Mouse (Mus musculus) lung, embryonic 14.5 days (tissue): ENCODE data around the gene Kng1. TPM values are rescaled to one million over a fixed set of nuclear protein-coding genes. Genes with fewer than 3 reads are reported as not detected.
A peak's percentile ranks its signal among the peaks of the same experiment; 100 is the strongest.
"Not testable (repeated sequence)": the region's sequence is repeated elsewhere in the genome, so short reads cannot be mapped to it uniquely, and the experiment has no call there.

Experiments
- ATAC-seq: fragments of 200-750 bp; cut with Nextera tagmentation; 2 replicates; pipeline ENCODE4 v1.8.0; 2017; ENCODE audit warnings: mild to moderate bottlenecking, moderate TSS enrichment, moderate library complexity; ENCODE audit not compliant: insufficient read depth
- DNase-seq: peaks from one replicate; pipeline ENCODE4 v3.0.0-alpha.2; 2015
- H3K27ac ChIP-seq: fragments of 300-500 bp; sonication (generic); 2 replicates; pipeline ENCODE4 v1.5.1; 2014; ENCODE audit warnings: low read depth, mild to moderate bottlenecking, moderate library complexity
- H3K27me3 ChIP-seq: fragments of 300-500 bp; sonication (generic); 2 replicates; pipeline ENCODE4 v1.6.1; 2014; ENCODE audit warnings: low read length, control low read depth; ENCODE audit not compliant: insufficient read depth
- H3K36me3 ChIP-seq: fragments of 300-500 bp; sonication (generic); 2 replicates; pipeline ENCODE4 v1.6.1; 2014; ENCODE audit warnings: control low read depth; ENCODE audit not compliant: insufficient read depth
- H3K4me1 ChIP-seq: fragments of 300-500 bp; sonication (generic); 2 replicates; pipeline ENCODE4 v1.6.1; 2014; ENCODE audit warnings: antibody characterized with exemption, control low read depth; ENCODE audit not compliant: insufficient read depth
- H3K4me2 ChIP-seq: fragments of 300-500 bp; sonication (generic); 2 replicates; pipeline ENCODE4 v1.6.1; 2014; ENCODE audit warnings: mild to moderate bottlenecking
- H3K4me3 ChIP-seq: fragments of 300-500 bp; sonication (generic); 2 replicates; pipeline ENCODE4 v1.5.1; 2014; ENCODE audit warnings: low read depth, low read length
- H3K9ac ChIP-seq: fragments of 300-500 bp; sonication (generic); 2 replicates; pipeline ENCODE4 v1.6.1; 2014
- H3K9me3 ChIP-seq: fragments of 300-500 bp; sonication (generic); 2 replicates; pipeline ENCODE4 v1.6.1; 2016; ENCODE audit warnings: low read depth, low read length, control low read depth
- CTCF ChIP-seq: IDR thresholded peaks from 2 replicates; pipeline ENCODE4 v1.5.1; 2016; ENCODE audit warnings: antibody characterized with exemption, low read depth
- WGBS: fragments of 180-500 bp; shearing (Covaris S2); extraction: QIAGEN DNeasy Blood & Tissue Kit; methylation state at CpG from one replicate; pipeline ENCODE4 v1.1.7; 2014; 5-methylcytosine and 5-hydroxymethylcytosine counted together
- polyA plus RNA-seq: library from polyadenylated mRNA; unstranded; fragments of >200 nt; fragmentation: Nextera tagmentation; extraction: Ambion mirVana; gene quantifications from 2 replicates; pipeline ENCODE4 v1.2.1, GENCODE M21; 2014

The Kng1 gene
- polyA plus RNA-seq, 1 experiment from 2014 or later, result 0.32 TPM

GRCm38 (mm10) chr16:23087712-23088111, 30.0 kb downstream of the Kng1 start:
- H3K27ac ChIP-seq, H3K36me3 ChIP-seq, H3K9me3 ChIP-seq, H3K9ac ChIP-seq, ATAC-seq, H3K4me2 ChIP-seq, H3K4me1 ChIP-seq, H3K27me3 ChIP-seq, H3K4me3 ChIP-seq: not testable (repeated sequence)
- 37% methylated on average over 4 of the region's 4 CpGs for WGBS
- peak; percentile 69 for DNase-seq
- peak; percentile 55 for TF ChIP-seq CTCF

GRCm38 (mm10) chr16:23088491-23088890, 30.8 kb downstream of the Kng1 start:
- not testable (repeated sequence) for ATAC-seq, H3K36me3 ChIP-seq, H3K9ac ChIP-seq, DNase-seq, H3K27ac ChIP-seq, H3K9me3 ChIP-seq, H3K4me3 ChIP-seq, H3K4me2 ChIP-seq, H3K27me3 ChIP-seq, H3K4me1 ChIP-seq
- 83% methylated on average over 1 of the region's 1 CpGs for WGBS
- 0 out of 2 replicates have a peak, but pooled peaks have one; percentile 21 for TF ChIP-seq CTCF

- not testable (repeated sequence) for H3K4me1 ChIP-seq, H3K4me2 ChIP-seq, H3K27me3 ChIP-seq, H3K9me3 ChIP-seq, H3K4me3 ChIP-seq, ATAC-seq, DNase-seq, H3K36me3 ChIP-seq, H3K27ac ChIP-seq, H3K9ac ChIP-seq
These were observed 33.7 kb downstream of the Kng1 start for GRCm38 (mm10) chr16:23091345-23091744.

GRCm38 (mm10) chr16:23093321-23093953, 35.8 kb downstream of the Kng1 start:
- no peaks in the 10 kb centered on the region for H3K36me3 ChIP-seq
- no peak overlapping the region for H3K4me3 ChIP-seq
- no peaks in the 10 kb centered on the region for H3K9me3 ChIP-seq
- TF ChIP-seq CTCF, result no peak
- DNase-seq, result no peak
- H3K27ac ChIP-seq, result no peak overlapping the region
- H3K4me1 ChIP-seq, result no peaks in the 10 kb centered on the region
- H3K9ac ChIP-seq, result no peak overlapping the region
- H3K4me2 ChIP-seq, result no peak overlapping the region
- 72% methylated on average over 13 of the region's 13 CpGs for WGBS
- ATAC-seq, result no peak
- H3K27me3 ChIP-seq, result no peaks in the 10 kb centered on the region

- Histone ChIP-seq H3K27ac (no peak overlapping the region), H3K36me3 (no peaks in the 10 kb centered on the region), H3K4me2 (no peak overlapping the region), H3K4me3 (no peak overlapping the region), H3K4me1 (no peaks in the 10 kb centered on the region), H3K27me3 (no peaks in the 10 kb centered on the region), H3K9me3 (no peaks in the 10 kb centered on the region), H3K9ac (no peak overlapping the region)
- ATAC-seq (no peak), DNase-seq (no peak)
- TF ChIP-seq CTCF, result no peak
- WGBS, result 81% methylated on average over 6 of the region's 6 CpGs
These were observed 36.5 kb downstream of the Kng1 start for GRCm38 (mm10) chr16:23094136-23094535.

- not testable (repeated sequence) for DNase-seq, ATAC-seq, H3K4me1 ChIP-seq, H3K9me3 ChIP-seq, H3K9ac ChIP-seq, H3K36me3 ChIP-seq, H3K27ac ChIP-seq, H3K4me2 ChIP-seq, H3K27me3 ChIP-seq, H3K4me3 ChIP-seq
- 92% methylated on average over 5 of the region's 5 CpGs for WGBS
These were observed 37.9 kb downstream of the Kng1 start for GRCm38 (mm10) chr16:23095581-23095980.

GRCm38 (mm10) chr16:23096886-23097285, 39.2 kb downstream of the Kng1 start:
- not testable (repeated sequence) for H3K36me3 ChIP-seq, H3K9me3 ChIP-seq, H3K4me2 ChIP-seq, H3K27me3 ChIP-seq, H3K9ac ChIP-seq, ATAC-seq, H3K4me3 ChIP-seq, H3K4me1 ChIP-seq, H3K27ac ChIP-seq, DNase-seq
- WGBS, result 44% methylated on average over 1 of the region's 1 CpGs

- not testable (repeated sequence) for H3K4me3 ChIP-seq, H3K36me3 ChIP-seq, ATAC-seq, H3K4me1 ChIP-seq, H3K9ac ChIP-seq, H3K27ac ChIP-seq, H3K9me3 ChIP-seq, H3K27me3 ChIP-seq, H3K4me2 ChIP-seq, DNase-seq
- WGBS, result 78% methylated on average over 8 of the region's 8 CpGs
These were observed 39.8 kb downstream of the Kng1 start for GRCm38 (mm10) chr16:23097290-23098104.

GRCm38 (mm10) chr16:23098105-23098452, 40.4 kb downstream of the Kng1 start:
- H3K27me3 ChIP-seq, ATAC-seq, H3K4me1 ChIP-seq, H3K4me3 ChIP-seq, H3K36me3 ChIP-seq, H3K9me3 ChIP-seq, DNase-seq, H3K9ac ChIP-seq, H3K27ac ChIP-seq, H3K4me2 ChIP-seq: not testable (repeated sequence)
- WGBS, result 100% methylated on average over 1 of the region's 1 CpGs
